Mouse (Mus musculus): ENCODE results near the gene Nup210. TPM values are rescaled to one million over a fixed set of nuclear protein-coding genes. Genes with fewer than 3 reads are reported as not detected.

Nup210 gene
- polyA plus RNA-seq, 1 experiment from 2014 or later: 10.7 TPM

GRCm38 (mm10) chr6:91001566-91001965 lies 115.1 kb downstream of the Nup210 start:
- 37% methylated on average over 7 of the region's 7 CpGs for WGBS
- peak overlapping the region; percentile 31 for H3K4me3 ChIP-seq
- DNase-seq (ENCODE audit: low spot score): no peak
- no peaks in the 10 kb centered on the region; the same call in 1 of the 2 replicates for H3K27me3 ChIP-seq (ENCODE audit: insufficient read depth, poor library complexity, severe bottlenecking)
- H3K27ac ChIP-seq: peak overlapping the region; percentile 84; the same call in 1 of the 2 replicates
- peaks cover 44% of the 10 kb centered on the region for H3K4me1 ChIP-seq
- no peaks in the 10 kb centered on the region for H3K36me3 ChIP-seq
- no peaks in the 10 kb centered on the region for H3K9me3 ChIP-seq

GRCm38 (mm10) chr6:91000819-91001525 lies 115.7 kb downstream of the Nup210 start:
- H3K9me3 ChIP-seq: no peaks in the 10 kb centered on the region
- no peaks in the 10 kb centered on the region; the same call in 1 of the 2 replicates for H3K27me3 ChIP-seq (ENCODE audit: insufficient read depth, poor library complexity, severe bottlenecking)
- DNase-seq (ENCODE audit: low spot score): no peak
- H3K4me1 ChIP-seq: peaks cover 44% of the 10 kb centered on the region
- H3K36me3 ChIP-seq: no peaks in the 10 kb centered on the region
- peak overlapping the region; percentile 31 for H3K4me3 ChIP-seq
- H3K27ac ChIP-seq: peak overlapping the region; percentile 84
- 7% methylated on average over 15 of the region's 15 CpGs for WGBS

- 64% methylated on average over 4 of the region's 4 CpGs for WGBS
- no peak for DNase-seq (ENCODE audit: low spot score)
- Histone ChIP-seq H3K27me3 (ENCODE audit: insufficient read depth, poor library complexity, severe bottlenecking) (no peaks in the 10 kb centered on the region; the same call in 1 of the 2 replicates), H3K9me3 (no peaks in the 10 kb centered on the region), H3K4me1 (peaks cover 44% of the 10 kb centered on the region), H3K4me3 (no peak overlapping the region), H3K36me3 (no peaks in the 10 kb centered on the region), H3K27ac (peak overlapping the region; percentile 6; the same call in 1 of the 2 replicates)
Observed at GRCm38 (mm10) chr6:90999176-90999575, 117.5 kb downstream of the Nup210 start.

- 88% methylated on average over 3 of the region's 3 CpGs for WGBS
- Histone ChIP-seq H3K27me3 (ENCODE audit: insufficient read depth, poor library complexity, severe bottlenecking) (no peaks in the 10 kb centered on the region; the same call in 1 of the 2 replicates), H3K9me3 (no peaks in the 10 kb centered on the region), H3K36me3 (no peaks in the 10 kb centered on the region; the same call in 1 of the 2 replicates), H3K4me1 (peaks cover 34% of the 10 kb centered on the region), H3K4me3 (no peak overlapping the region), H3K27ac (no peak overlapping the region)
- DNase-seq (ENCODE audit: low spot score): no peak
Observed at GRCm38 (mm10) chr6:90997025-90997424, 119.6 kb downstream of the Nup210 start.

GRCm38 (mm10) chr6:90996181-90996580 lies 120.4 kb downstream of the Nup210 start:
- DNase-seq (ENCODE audit: low spot score): no peak
- Histone ChIP-seq H3K9me3 (no peaks in the 10 kb centered on the region), H3K27ac (no peak overlapping the region), H3K4me3 (no peak overlapping the region), H3K36me3 (no peaks in the 10 kb centered on the region; the same call in 1 of the 2 replicates), H3K27me3 (ENCODE audit: insufficient read depth, poor library complexity, severe bottlenecking) (no peaks in the 10 kb centered on the region; the same call in 1 of the 2 replicates), H3K4me1 (peaks cover 27% of the 10 kb centered on the region)
- WGBS: 82% methylated on average over 2 of the region's 2 CpGs

- WGBS: 2% methylated on average over 38 of the region's 39 CpGs
- no peaks in the 10 kb centered on the region for H3K27me3 ChIP-seq (ENCODE audit: insufficient read depth, poor library complexity, severe bottlenecking)
- H3K27ac ChIP-seq: peak within 1 kb of the TSS; percentile 94
Observed at GRCm38 (mm10) chr6:90988648-90989317, 127.8 kb downstream of the Nup210 start, which contains the start of gene Iqsec1. Gene Iqsec1 (minus strand): TSS chr6:90988685.

GRCm38 (mm10) chr6:90988299-90988625 lies 128.4 kb downstream of the Nup210 start:
- DNase-seq (ENCODE audit: low spot score): no peak

More at GRCm38 (mm10) chr6:90988648-90989317, 127.8 kb downstream of the Nup210 start, which contains the start of gene Iqsec1:
- peak; percentile 100 for DNase-seq (ENCODE audit: low spot score)
- Histone ChIP-seq H3K36me3 (no peaks in the 10 kb centered on the region; the same call in 1 of the 2 replicates), H3K4me3 (peak within 1 kb of the TSS; percentile 85), H3K9me3 (peaks cover 3% of the 10 kb centered on the region; the same call in 1 of the 2 replicates), H3K4me1 (peaks cover 54% of the 10 kb centered on the region)

GRCm38 (mm10) chr6:90987561-90988298 lies 128.9 kb downstream of the Nup210 start:
- H3K27me3 ChIP-seq (ENCODE audit: insufficient read depth, poor library complexity, severe bottlenecking): no peaks in the 10 kb centered on the region
- H3K27ac ChIP-seq: peak overlapping the region; percentile 94
- H3K9me3 ChIP-seq: peaks cover 3% of the 10 kb centered on the region; the same call in 1 of the 2 replicates
- H3K36me3 ChIP-seq: no peaks in the 10 kb centered on the region; the same call in 1 of the 2 replicates
- peak overlapping the region; percentile 85 for H3K4me3 ChIP-seq
- DNase-seq (ENCODE audit: low spot score): no peak
- WGBS: under 1% methylated on average over 76 of the region's 76 CpGs
- H3K4me1 ChIP-seq: peaks cover 64% of the 10 kb centered on the region

More at GRCm38 (mm10) chr6:90988299-90988625, 128.4 kb downstream of the Nup210 start:
- H3K27me3 ChIP-seq (ENCODE audit: insufficient read depth, poor library complexity, severe bottlenecking): no peaks in the 10 kb centered on the region
- 4% methylated on average over 59 of the region's 59 CpGs for WGBS
- no peaks in the 10 kb centered on the region; the same call in 1 of the 2 replicates for H3K36me3 ChIP-seq
- H3K4me1 ChIP-seq: peaks cover 59% of the 10 kb centered on the region
- H3K27ac ChIP-seq: peak overlapping the region; percentile 94
- peak overlapping the region; percentile 85 for H3K4me3 ChIP-seq
- peaks cover 3% of the 10 kb centered on the region; the same call in 1 of the 2 replicates for H3K9me3 ChIP-seq

GRCm38 (mm10) chr6:90984101-90984500 lies 132.5 kb downstream of the Nup210 start:
- Histone ChIP-seq H3K4me1 (peaks cover 76% of the 10 kb centered on the region), H3K27ac (peak overlapping the region; percentile 64)

GRCm38 (mm10) chr6:90974279-90974678 lies 142.3 kb downstream of the Nup210 start:
- 83% methylated on average over 2 of the region's 2 CpGs for WGBS
- H3K9me3 ChIP-seq: no peaks in the 10 kb centered on the region
- no peak overlapping the region for H3K27ac ChIP-seq
- no peaks in the 10 kb centered on the region for H3K36me3 ChIP-seq
- H3K4me3 ChIP-seq: no peak overlapping the region
- H3K27me3 ChIP-seq (ENCODE audit: insufficient read depth, poor library complexity, severe bottlenecking): no peaks in the 10 kb centered on the region
- no peak for DNase-seq (ENCODE audit: low spot score)
- H3K4me1 ChIP-seq: peaks cover 32% of the 10 kb centered on the region

More at GRCm38 (mm10) chr6:90984101-90984500, 132.5 kb downstream of the Nup210 start:
- no peaks in the 10 kb centered on the region for H3K9me3 ChIP-seq
- no peak for DNase-seq (ENCODE audit: low spot score)
- peaks cover 2% of the 10 kb centered on the region; the same call in 1 of the 2 replicates for H3K36me3 ChIP-seq
- H3K4me3 ChIP-seq: 0 out of 2 replicates have a peak overlapping the region, but pooled peaks have one; percentile 10
- H3K27me3 ChIP-seq (ENCODE audit: insufficient read depth, poor library complexity, severe bottlenecking): no peaks in the 10 kb centered on the region
- WGBS: 14% methylated on average over 3 of the region's 3 CpGs

- Histone ChIP-seq H3K27me3 (ENCODE audit: insufficient read depth, poor library complexity, severe bottlenecking) (no peaks in the 10 kb centered on the region), H3K36me3 (no peaks in the 10 kb centered on the region), H3K4me1 (peaks cover 42% of the 10 kb centered on the region), H3K4me3 (no peak overlapping the region), H3K27ac (peak overlapping the region; percentile 79), H3K9me3 (no peaks in the 10 kb centered on the region)
- DNase-seq (ENCODE audit: low spot score): no peak
- 19% methylated on average over 2 of the region's 2 CpGs for WGBS
Observed at GRCm38 (mm10) chr6:90969341-90969871, 147.2 kb downstream of the Nup210 start.
